27 mouse cellular contexts compared by ENCODE assay signal in genomic region chr13:54683301-54683700, GRCm38 (mm10). TPM values are rescaled to one million over a fixed set of nuclear protein-coding genes. Genes with fewer than 3 reads are reported as not detected.
DNase-seq lines count a peak whose midpoint lies in the region; ATAC-seq lines count a peak whose summit lies in the region.
"Had no signal": no experiment of that assay in that cellular context is flagged by ENCODE, and none has a peak within 500 bp of the region (broad histone marks: within the 10 kb centered on the region; RNA-seq: fewer than 3 reads in every experiment).

No protein-coding gene starts in this region.

- no peaks in the 10 kb centered on the region for H3K9me3 ChIP-seq in midbrain, embryonic 11.5 days (ENCODE audit: control insufficient read depth, low read length)
- no peaks in the 10 kb centered on the region for H3K9me3 ChIP-seq in midbrain, embryonic 15.5 days
- H3K9me3 ChIP-seq: forebrain, embryonic 13.5 days; heart, embryonic 15.5 days; hindbrain, embryonic 15.5 days; limb, embryonic 15.5 days; neural tube, embryonic 13.5 days had no signal

- 93% methylated on average over 3 of the region's 3 CpGs for WGBS in midbrain, embryonic 11.5 days
- WGBS in midbrain, embryonic 15.5 days, result 92% methylated on average over 3 of the region's 3 CpGs

- H3K27ac ChIP-seq in midbrain, embryonic 11.5 days (ENCODE audit: low read depth, low read length), result no peak overlapping the region
- no peak overlapping the region for H3K27ac ChIP-seq in midbrain, embryonic 15.5 days
- H3K27ac ChIP-seq: forebrain, embryonic 13.5 days; hindbrain, embryonic 15.5 days; kidney, postnatal 0 days; limb, embryonic 15.5 days; neural tube, embryonic 13.5 days had no signal

- peak; percentile 35 for DNase-seq in cerebellum, adult 11-12 months
- no peak for DNase-seq in cerebellum, postnatal 36 days
- peak; percentile 7 for DNase-seq in kidney, adult 9 months
- DNase-seq in kidney, postnatal 10 days, result no peak
- DNase-seq in midbrain, embryonic 11.5 days (ENCODE audit: low spot score, missing footprints), result peak; percentile 82
- no peak for DNase-seq in heart, postnatal 10 days
- DNase-seq: cerebellum, postnatal 10 days; gastrocnemius, postnatal 14 days; heart, postnatal 4 days; kidney, adult 2 months; layer of hippocampus, postnatal 36 days; left cerebral cortex, postnatal 4 days; lung, embryonic 14.5 days; lung, postnatal 14 days; right cerebral cortex, postnatal 4 days; thymus, postnatal 4 days had no signal

- H3K4me1 ChIP-seq in midbrain, embryonic 11.5 days (ENCODE audit: control insufficient read depth, insufficient read depth, low read length), result peaks cover 17% of the 10 kb centered on the region
- H3K4me1 ChIP-seq in midbrain, embryonic 15.5 days, result peaks cover 28% of the 10 kb centered on the region

- intact Hi-C loops in heart, postnatal 10 days (cut with DNase I), result no loop called here

- no peaks in the 10 kb centered on the region for H3K27me3 ChIP-seq in midbrain, embryonic 11.5 days (ENCODE audit: control insufficient read depth, insufficient read depth, low read length)
- no peaks in the 10 kb centered on the region for H3K27me3 ChIP-seq in midbrain, embryonic 15.5 days (replicated peaks)
- H3K27me3 ChIP-seq: forebrain, embryonic 13.5 days; heart, embryonic 15.5 days; hindbrain, embryonic 15.5 days; limb, embryonic 15.5 days; neural tube, embryonic 13.5 days had no signal

- no peak for ATAC-seq in midbrain, embryonic 11.5 days (ENCODE audit: low FRiP score)
- no peak for ATAC-seq in midbrain, embryonic 15.5 days (replicated peaks)
- ATAC-seq: forebrain, embryonic 13.5 days; inflammation-experienced regulatory T-cells, adult 6 months had no signal

- H3K36me3 ChIP-seq in midbrain, embryonic 11.5 days (ENCODE audit: control insufficient read depth, insufficient read depth, low read length), result peaks cover 44% of the 10 kb centered on the region
- peaks cover 49% of the 10 kb centered on the region for H3K36me3 ChIP-seq in midbrain, embryonic 15.5 days (replicated peaks)

- H3K9ac ChIP-seq in midbrain, embryonic 11.5 days (ENCODE audit: low read length), result no peak overlapping the region
- H3K9ac ChIP-seq in midbrain, embryonic 15.5 days, result no peak overlapping the region
- H3K9ac ChIP-seq: heart, embryonic 15.5 days; hindbrain, embryonic 15.5 days; limb, embryonic 15.5 days; lung, embryonic 14.5 days; neural tube, embryonic 13.5 days had no signal

- H3K4me2 ChIP-seq in midbrain, embryonic 11.5 days, result no peak overlapping the region
- H3K4me2 ChIP-seq in midbrain, embryonic 15.5 days, result no peak overlapping the region
- H3K4me2 ChIP-seq: heart, embryonic 15.5 days; limb, embryonic 15.5 days; lung, embryonic 14.5 days; neural tube, embryonic 13.5 days had no signal

- no peak overlapping the region for H3K4me3 ChIP-seq in midbrain, embryonic 11.5 days (ENCODE audit: low read depth, low read length)
- no peak overlapping the region for H3K4me3 ChIP-seq in midbrain, embryonic 15.5 days
- H3K4me3 ChIP-seq: forebrain, embryonic 13.5 days; heart, embryonic 15.5 days; hindbrain, embryonic 15.5 days; limb, embryonic 15.5 days had no signal

RNA-seq across cellular contexts. Expression of gene Rnf44, which starts 10.4 kb away (rescaled TPM):
- polyA plus RNA-seq in midbrain, embryonic 11.5 days (2014; fragmentation: Nextera tagmentation; extraction: Ambion mirVana), result 88.6 and 111 TPM in 2 replicates
- polyA plus RNA-seq in midbrain, embryonic 15.5 days (2015; fragmentation: Nextera tagmentation; extraction: Ambion mirVana), result 92.2 and 97.3 TPM in 2 replicates
- 10 to 100 TPM; 61.2 to 62.2 TPM for total RNA-seq in heart, postnatal 10 days (2021)

RNA-seq across cellular contexts. Expression of gene Cdhr2, which starts 18.0 kb away (rescaled TPM):
- polyA plus RNA-seq in midbrain, embryonic 11.5 days (2014; fragmentation: Nextera tagmentation; extraction: Ambion mirVana), result 0.06 TPM in 1 of 2 replicates, not detected in the other
- polyA plus RNA-seq in midbrain, embryonic 15.5 days (2015; fragmentation: Nextera tagmentation; extraction: Ambion mirVana), result 0.15 and 0.30 TPM in 2 replicates
- not detected for total RNA-seq in heart, postnatal 10 days (2021)
- total RNA-seq: gastrocnemius, postnatal 14 days; granulocyte monocyte progenitor cell, adult 5-6 weeks; heart, postnatal 4 days; MEL had no signal
- polyA plus RNA-seq: embryonic facial prominence, embryonic 11.5 days; inflammation-experienced regulatory T-cells, adult 6 months; limb, embryonic 15.5 days; lung, embryonic 14.5 days had no signal

Comparison
In these comparisons a context has a peak if more than half of its experiments do, and no peak if none do; other contexts are left out.
1. DNase-seq: peak in cerebellum, adult 11-12 months (single experiment), kidney, adult 9 months (single experiment) and midbrain, embryonic 11.5 days (single experiment); none in cerebellum, postnatal 36 days (0 of 2), kidney, postnatal 10 days (single experiment) and heart, postnatal 10 days (0 of 2).